Mouse (Mus musculus) layer of hippocampus, postnatal 14 days (tissue): ENCODE measurements at regions not wholly inside any gene's neighbourhood (a gene's known extent, or its start where the extent isn't known, plus 50 kb on each side); places are given as distances from the start of the nearest gene placed in this dataset.
A peak's percentile ranks its signal among the peaks of the same experiment; 100 is the strongest.
"Not testable (repeated sequence)": the region's sequence is repeated elsewhere in the genome, so short reads cannot be mapped to it uniquely, and the experiment has no call there.

ENCODE experiments used
- DNase-seq, 2 experiments: peaks; one replicate each; pipeline ENCODE4 v3.0.0; 2021 to 2022; ENCODE audit warnings: low spot score in 2 of 2, mixed read lengths in 1 of 2

DNA sequence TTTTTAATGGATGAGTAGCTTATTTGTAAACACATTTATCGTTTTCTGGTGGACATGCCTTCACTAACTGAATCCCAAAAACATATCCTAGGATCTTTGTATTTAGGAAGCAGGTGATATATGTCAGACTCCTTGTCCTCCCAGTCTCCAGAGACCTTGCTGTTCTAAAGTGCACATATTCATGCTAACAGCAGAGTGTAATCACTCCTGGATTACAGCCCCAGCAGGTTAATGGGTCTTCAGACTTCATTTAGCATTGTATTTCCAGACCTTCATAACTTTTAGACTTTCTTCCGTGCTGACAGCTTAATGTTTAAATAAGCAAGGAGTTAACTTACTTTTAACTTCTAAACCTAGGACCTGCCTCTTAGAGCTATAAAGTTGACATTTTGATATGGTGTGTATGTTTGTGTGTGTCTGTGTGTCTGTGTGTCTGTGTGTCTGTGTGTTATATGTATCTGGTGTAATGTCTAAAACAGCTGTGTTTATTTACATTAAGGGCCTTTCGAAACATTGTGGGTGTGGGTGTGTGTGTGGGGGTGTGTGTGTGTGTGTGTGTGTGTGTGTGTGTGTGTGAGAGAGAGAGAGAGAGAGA is 398.3 kb downstream of the Gm4340 start:
- DNase-seq = no peak

DNA sequence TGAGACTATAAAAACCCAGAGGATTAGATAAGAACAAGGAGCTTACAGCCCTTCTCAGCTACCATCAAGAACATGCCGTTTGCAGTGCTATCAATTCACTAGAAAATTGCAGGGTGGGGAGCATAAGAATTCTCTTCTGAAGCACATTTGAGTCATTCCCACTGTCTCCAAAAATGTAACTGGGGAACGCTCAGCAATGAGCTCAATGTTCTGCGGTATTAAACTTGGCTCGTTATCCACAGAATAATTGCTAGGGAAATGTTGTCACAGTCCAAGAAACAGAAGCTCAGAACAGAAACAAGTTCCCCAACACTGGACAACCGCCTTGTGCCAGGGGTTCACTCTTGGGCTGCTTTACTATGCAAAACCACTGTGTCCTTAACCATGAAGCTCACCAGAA is 402.1 kb downstream of the Gm4340 start:
- peak; percentile 4 to 22 for DNase-seq

DNA sequence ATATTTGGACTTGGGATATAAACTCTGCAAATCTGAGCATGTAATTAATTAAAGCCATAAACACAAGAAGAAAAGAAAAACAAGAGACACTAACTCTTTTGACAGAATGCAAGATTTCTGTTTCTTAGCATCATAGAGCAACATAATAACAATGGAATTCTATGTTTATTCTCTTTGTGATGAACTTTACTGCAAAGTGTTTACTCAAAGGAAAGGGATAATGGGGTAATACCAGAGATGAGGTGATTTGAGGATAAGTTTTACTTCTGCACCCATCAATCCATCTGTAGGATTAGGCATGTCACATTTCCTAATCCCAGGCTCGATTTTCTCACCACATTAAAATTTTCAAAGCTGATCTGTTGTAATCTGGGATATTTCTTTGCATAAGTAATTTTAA is 433.8 kb downstream of the Gm4340 start:
- DNase-seq = no peak

DNA sequence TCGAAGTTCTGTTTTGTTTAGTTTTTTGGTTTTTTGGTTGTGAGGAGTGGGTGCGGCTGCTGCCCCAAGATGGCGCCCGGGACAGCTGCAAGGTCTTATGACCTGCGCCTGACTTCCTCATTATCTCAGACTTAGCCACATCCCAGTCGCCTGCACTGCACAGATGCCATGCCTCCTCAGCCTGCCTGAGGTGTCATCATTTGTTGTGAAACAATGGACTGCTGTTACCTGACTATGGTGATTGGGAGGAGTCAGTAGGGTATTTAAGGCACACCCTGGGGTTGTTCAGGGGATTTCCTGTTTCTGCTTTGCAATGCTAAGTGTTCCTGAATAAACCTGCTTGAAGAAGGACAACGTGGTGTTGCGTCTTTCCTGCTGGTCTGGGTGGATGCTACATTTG is 457.2 kb downstream of the Gm4340 start:
- no peak for DNase-seq

DNA sequence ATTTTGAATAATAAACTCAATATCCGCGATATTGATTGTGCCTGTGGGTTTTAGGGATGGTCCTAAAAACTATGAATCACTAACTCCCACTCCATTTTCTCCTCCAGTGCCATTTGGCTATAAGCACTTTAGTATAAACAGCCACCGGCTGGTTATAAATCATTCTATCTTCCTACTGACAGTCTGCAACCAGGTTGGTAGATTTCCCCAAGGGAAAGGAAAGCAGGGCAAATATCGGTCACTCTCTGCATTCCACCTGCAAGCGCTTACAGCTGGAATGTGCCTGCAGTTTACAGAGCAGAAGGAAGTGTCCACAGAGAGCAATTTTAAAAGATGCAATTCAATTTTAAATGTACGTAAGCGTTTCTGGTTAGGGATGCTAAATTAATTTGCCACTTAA is 466.5 kb downstream of the Gm4340 start:
- no peak for DNase-seq

DNA sequence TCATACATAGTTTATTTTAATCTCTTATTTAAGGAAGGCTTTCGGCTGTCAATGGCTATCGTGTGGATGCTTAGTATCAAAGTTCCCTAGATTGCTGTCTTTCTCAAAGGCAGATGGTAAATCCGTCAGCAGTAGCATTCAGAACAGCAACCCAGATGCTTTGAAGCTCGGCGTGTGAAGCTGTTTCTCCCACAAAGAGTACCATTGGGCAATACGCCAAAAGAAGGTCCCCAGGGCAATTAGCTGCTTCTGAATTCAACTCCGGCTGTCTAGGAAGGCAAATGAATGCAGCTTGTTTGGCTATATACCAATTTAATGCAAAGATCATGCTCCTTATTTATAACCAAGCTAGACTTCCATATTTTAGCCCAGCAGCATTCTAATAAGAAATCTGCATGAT is 467.8 kb downstream of the Gm4340 start:
- DNase-seq = peak in 1 of 2 experiments; percentile 34

DNA sequence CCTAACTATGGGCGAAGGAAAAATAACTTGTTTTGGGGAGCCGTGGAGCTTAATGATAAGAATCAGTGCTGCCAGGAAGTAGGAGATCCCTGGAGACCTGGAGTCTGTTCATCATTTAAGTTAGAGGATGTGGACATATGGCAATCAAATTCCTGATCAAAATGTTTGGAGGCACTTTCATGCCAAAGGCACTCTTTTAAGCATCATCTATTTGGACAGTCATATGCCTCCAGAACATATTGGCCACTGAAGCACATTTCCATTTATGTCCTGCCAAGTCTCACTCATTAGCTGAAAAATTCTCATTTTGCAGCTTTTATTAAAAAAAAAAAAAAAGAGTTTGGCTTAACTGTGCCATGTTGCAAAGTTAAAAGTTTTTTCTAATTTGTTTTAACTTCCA is 474.4 kb downstream of the Gm4340 start:
- DNase-seq = peak in 1 of 2 experiments; percentile 43

DNA sequence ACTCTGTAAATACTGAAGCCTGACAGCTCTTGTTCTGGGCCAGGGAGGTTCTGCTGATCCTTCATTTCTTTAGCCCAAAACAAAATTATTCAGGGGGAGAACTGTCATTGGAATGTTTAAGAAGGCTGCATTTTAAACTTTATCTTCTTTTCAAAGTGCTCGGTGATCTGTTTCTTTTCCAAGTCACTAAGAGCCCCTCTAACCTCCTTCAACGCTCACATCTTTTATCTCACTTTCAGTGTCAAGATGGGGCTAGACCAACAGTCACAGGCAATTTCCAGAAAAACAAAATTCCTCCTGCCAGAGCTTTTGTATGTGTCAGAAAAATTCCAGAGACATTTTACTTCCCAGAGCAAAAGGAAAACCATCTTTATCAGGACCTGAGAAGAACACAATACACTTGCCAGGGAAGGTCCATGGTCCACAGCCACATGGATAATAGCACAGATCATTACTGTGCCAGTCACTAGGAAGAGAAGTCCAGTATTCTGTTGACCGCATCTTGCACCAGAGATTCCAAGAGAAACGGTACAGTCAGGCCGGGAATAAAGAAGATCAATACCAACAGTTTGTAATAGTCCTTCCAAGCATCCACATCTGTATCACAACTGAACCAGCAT is 491.0 kb downstream of the Gm4340 start:
- no peak for DNase-seq

DNA sequence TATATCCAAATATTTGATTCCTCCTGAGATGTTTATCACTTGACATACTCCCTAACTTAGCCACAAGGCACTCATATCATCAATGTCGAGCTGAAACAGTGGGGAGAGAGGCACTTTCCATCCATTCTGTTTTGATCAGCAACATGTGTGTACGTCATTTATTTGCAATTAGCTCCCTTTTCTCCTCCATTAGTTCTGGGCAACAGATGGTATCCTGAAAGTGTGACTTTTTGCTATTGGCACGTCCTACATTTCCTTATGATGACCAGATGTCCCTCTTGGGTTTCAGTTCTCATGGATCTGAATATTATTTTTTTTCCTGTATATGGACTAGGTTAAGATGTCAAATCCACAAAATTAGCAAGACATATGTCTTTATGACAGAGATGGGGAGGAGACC is 492.0 kb downstream of the Gm4340 start:
- peak in 1 of 2 experiments; percentile 23 for DNase-seq

DNA sequence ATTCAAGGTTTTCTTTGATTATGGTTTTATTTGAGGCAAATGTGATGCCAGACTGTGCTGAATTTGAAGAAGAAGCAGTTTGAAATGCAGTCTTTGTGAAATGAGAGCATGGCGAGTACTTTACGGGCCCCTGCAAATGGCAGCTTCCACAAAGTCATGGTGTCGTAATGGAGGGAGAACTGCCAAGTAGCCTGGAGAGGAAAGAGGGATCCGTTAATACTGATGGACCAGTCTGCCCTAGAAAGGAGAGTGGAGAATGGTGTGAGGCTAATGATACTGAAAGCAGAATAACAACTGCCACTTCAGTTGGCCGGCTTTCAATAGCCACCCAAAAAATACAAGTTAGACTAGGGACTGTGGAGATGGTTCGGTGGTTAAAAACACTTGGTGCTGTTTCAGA is 492.8 kb downstream of the Gm4340 start:
- peak; percentile 15 to 56 for DNase-seq

DNA sequence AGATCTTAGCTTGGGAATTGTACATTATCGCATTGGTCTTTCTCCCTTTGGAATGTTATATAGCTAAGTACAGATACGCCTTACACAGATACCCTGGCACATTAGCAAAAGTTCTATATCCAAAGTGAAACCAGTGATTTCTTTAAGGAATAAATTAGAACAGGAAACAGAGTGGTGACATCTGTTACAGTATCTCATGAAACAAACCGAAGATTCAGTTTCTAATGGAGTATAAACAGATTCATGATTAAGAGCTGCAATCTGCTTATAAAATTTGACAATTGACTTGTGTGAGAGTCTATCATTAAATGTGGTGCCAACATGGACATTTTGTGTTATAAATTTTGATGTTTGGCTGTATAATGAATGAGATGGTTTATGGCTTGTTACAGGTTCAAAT is 501.1 kb downstream of the Gm4340 start:
- peak in 1 of 2 experiments; percentile 3 for DNase-seq

DNA sequence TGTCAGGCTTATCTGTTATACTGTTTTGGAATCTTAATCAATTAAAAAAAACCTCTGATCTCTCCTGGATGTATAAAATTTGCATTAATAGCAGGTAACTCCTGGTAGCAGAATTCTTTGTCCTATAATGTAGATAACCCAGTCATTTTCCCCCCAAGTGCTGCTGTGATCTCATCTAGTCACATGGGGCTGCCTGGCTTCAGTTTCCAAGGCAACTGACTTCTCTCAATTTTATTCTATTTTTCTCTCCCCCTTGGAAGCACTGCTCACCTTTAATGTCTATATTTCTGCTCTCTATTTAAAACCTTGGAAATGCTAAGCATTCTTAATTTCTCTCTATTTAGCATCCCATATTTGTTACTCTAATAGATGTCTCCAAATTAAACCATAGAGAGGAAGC is 515.1 kb downstream of the Gm4340 start:
- no peak for DNase-seq

DNA sequence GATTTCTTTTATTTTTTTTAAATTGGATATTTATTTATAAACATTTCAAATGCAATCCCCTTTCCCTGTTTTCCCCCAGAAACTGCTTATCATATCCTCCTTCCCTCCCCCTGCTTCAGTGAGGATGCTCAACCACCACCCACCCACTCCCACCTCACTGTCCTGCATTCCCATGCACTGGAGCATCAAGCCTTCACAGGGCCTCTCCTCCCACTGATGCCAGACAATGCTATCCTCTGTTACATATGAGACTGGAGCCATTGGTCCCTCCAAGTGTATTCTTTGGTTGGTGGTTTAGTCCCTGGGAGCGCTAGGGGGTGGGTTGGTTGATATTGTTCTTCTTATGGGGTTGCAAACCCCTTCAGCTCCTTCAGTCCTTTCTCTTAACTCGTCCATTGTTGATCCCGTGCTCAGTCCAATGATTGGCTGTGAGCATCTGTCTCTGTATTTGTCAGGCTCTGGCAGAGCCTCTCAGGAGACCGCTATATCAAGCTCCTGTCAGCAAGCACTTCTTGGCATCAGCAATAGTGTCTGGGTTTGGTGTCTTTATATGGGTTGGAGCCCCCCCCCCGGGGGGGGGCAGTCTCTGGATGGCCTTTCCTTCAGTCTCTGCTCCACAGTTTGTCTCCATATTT is 519.6 kb downstream of the Gm4340 start:
- DNase-seq = not testable (repeated sequence)
